Mouse (Mus musculus) brain, embryonic 14.5 days (tissue): ENCODE results near the gene Upp2.

Experiments
- CTCF ChIP-seq: fragments of 200-500 bp; IDR thresholded peaks from 2 replicates; pipeline ENCODE4 v1.5.1; 2012; ENCODE audit warnings: inconsistent platforms, mild to moderate bottlenecking, moderate library complexity, borderline replicate concordance; ENCODE audit not compliant: insufficient read depth, insufficient read length; ENCODE audit errors: extremely low read depth
- POLR2A ChIP-seq: fragments of 200-500 bp; IDR thresholded peaks from 2 replicates; pipeline ENCODE4 v1.6.1; 2012; ENCODE audit warnings: mild to moderate bottlenecking, inconsistent platforms, borderline replicate concordance; ENCODE audit not compliant: poor library complexity, insufficient read depth, insufficient read length, severe bottlenecking; ENCODE audit errors: extremely low read depth

DNA sequence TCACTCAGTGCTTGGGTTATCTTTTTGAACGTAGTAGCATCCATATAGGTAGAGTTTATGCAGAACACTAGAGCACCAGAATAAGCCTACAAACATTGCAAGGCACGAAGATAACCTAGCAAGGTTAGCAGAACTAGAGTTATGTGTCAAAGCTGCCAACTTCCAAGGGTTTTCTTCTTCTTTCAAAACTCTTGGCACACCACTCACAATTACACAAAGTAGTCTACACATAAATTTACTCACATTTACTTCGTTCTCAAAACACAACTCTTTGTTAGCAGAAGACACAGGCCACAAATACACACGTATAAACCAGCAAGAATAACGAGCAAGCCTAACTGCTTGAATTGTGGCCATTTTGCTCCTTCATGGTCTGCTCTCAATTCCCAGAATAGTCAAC, 23.8 kb upstream of the Upp2 start:
- TF ChIP-seq CTCF (no peak), POLR2A (no peak)
